Mouse (Mus musculus): ENCODE measurements at regions not wholly inside any gene's neighbourhood (a gene's known extent, or its start where the extent isn't known, plus 50 kb on each side); places are given as distances from the start of the nearest gene placed in this dataset.
A peak's percentile ranks its signal among the peaks of the same experiment; 100 is the strongest.

DNA sequence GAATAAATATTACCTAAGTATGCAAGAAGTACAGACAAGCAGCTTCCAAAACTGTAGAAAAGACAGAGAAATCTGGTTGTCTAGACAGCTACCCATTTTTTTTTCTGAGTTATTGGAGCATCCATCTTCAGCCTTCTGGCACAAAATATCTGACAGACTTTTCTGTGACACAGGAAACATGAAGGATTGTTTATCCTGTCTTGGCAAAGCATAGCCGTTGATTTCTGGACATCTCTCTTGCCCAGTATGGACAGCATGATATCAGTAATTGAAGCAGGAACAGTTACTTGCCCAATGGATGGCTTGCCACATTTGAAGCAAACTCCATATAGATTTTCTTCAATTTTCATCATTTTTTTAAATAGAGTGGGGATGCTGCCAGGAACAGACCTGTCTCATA is 96.1 kb upstream of the Naaladl2 start:
- H3K4me3 ChIP-seq = no peak overlapping the region
- H3K27ac ChIP-seq = no peak overlapping the region
- TF ChIP-seq CTCF (conservative IDR thresholded peaks at IDR 0.05) = no peak
- DNase-seq (ENCODE audit: low spot score in 2 of 2) = no peak

DNA sequence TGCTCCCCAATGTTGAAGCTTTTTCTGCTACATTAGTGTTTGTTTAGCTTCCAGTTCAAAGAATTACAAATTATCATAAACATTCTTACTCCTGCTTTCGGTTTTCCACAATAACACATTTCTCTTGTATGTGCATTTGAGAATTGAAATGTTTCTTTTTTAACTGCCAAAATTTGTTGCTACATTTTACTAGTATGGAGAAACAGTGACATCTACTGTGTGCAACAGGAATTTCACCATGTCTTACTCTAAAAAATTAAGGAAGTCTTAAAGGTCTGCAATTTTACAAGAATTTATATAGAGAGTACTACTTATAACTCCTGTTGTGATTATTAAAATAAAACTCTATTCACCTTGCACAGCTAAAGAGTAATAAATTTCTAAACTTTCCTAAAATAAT is 76.5 kb upstream of the Naaladl2 start:
- Histone ChIP-seq H3K27ac (no peak overlapping the region), H3K4me3 (no peak overlapping the region)
- peak; percentile 87 for TF ChIP-seq CTCF (conservative IDR thresholded peaks at IDR 0.05)
- DNase-seq (ENCODE audit: low spot score in 2 of 2) = no peak

DNA sequence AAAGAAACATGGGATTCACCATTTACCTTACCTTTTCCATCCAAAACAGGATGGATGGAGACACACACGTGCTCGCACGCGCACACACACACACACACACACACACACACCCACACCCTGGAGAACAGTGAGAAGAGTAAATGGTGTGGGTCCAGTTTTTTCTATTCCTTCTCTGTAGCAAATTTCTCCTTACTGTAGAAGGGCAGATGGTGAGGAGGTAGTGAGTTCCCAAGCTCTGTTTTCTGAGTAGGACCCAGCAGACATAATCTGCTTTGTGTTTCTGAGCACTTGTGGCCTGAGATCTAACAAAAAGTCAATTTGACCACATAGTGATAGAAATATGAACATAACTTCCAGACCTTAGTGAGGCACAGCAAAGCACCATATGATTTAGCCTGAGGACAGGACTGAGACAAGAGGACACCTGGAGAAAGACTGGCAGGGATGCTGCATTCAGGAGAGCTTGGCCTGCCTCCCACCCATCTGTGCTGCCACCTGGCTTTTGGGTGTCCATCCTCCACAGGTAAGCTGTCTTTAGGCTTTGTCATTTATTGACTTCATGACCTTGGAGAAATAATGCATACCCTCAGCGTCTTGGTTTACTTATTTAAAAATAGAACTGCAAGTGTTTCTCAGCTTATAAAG is 64.1 kb upstream of the Naaladl2 start:
- Histone ChIP-seq H3K4me3 (no peak overlapping the region), H3K27ac (no peak overlapping the region)
- DNase-seq (ENCODE audit: low spot score in 2 of 2) = no peak
- TF ChIP-seq CTCF (conservative IDR thresholded peaks at IDR 0.05) = no peak

Data from layer of hippocampus, adult 2 months (tissue).